Comparison of ENCODE assay signal across 20 mouse cellular contexts in the genomic region with DNA sequence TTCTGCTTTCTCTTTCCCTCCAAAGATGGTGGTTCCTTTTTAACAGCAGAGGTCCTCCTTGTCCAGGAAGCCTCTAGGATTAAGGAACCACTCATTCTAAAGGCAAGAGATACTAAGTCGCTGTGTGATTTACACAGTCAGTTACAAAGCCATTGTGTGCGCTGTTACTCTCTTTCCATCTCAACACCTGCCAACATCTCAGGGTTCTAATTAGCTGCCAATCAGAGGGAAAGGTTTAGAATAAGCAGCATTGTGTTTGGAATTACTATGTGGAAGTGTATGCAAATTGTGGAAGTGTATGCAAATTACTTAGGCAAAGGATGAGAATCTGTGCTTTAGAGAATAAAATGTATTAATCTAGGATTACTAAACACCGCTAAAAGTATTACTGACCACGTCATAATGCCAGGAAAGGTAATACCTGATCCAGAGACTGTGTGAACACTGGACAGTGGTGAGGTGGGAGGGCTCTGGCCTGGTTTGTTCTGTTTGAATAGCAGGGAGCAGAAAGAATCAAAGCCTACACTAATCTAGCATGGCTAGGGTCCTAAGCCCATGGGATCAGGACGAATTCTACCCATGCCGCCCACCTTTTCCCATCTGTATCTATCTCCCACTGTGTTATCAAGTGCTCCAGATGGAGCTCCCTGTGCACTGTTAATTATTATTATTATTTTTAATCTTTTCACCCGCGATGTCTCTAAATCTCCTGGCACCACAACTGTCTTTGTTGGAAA. TPM values are rescaled to one million over a fixed set of nuclear protein-coding genes. Genes with fewer than 3 reads are reported as not detected.
A peak's percentile ranks its signal among the peaks of the same experiment; 100 is the strongest.
DNase-seq lines count a peak whose midpoint lies in the region; ATAC-seq and TF ChIP-seq lines count a peak whose summit lies in the region.
"Had no signal": no experiment of that assay in that cellular context is flagged by ENCODE, and none has a peak within 500 bp of the region (broad histone marks: within the 10 kb centered on the region; RNA-seq: fewer than 3 reads in every experiment).

No protein-coding gene starts in this region.

- H3K27me3 ChIP-seq in midbrain, embryonic 11.5 days (ENCODE audit: control insufficient read depth, insufficient read depth, low read length), result no peaks in the 10 kb centered on the region
- H3K27me3 ChIP-seq in midbrain, embryonic 10.5 days (ENCODE audit: low read depth, poor library complexity, severe bottlenecking), result no peaks in the 10 kb centered on the region
- no peaks in the 10 kb centered on the region for H3K27me3 ChIP-seq in forebrain, embryonic 15.5 days
- H3K27me3 ChIP-seq: embryonic facial prominence, embryonic 15.5 days; hindbrain, embryonic 13.5 days; intestine, embryonic 15.5 days; limb, embryonic 13.5 days; liver, embryonic 13.5 days; lung, embryonic 15.5 days had no signal

- H3K4me2 ChIP-seq in midbrain, embryonic 11.5 days, result no peak overlapping the region
- no peak overlapping the region for H3K4me2 ChIP-seq in forebrain, embryonic 15.5 days (replicated peaks)
- H3K4me2 ChIP-seq: embryonic facial prominence, embryonic 15.5 days; heart, embryonic 11.5 days; hindbrain, embryonic 13.5 days; intestine, embryonic 15.5 days; limb, embryonic 13.5 days; liver, embryonic 13.5 days; lung, embryonic 15.5 days had no signal

- WGBS in midbrain, embryonic 11.5 days, result 68% methylated on average over 8 of the region's 8 CpGs
- 76% methylated on average over 8 of the region's 8 CpGs for WGBS in midbrain, embryonic 10.5 days
- 37% methylated on average over 8 of the region's 8 CpGs for WGBS in forebrain, embryonic 15.5 days
- WGBS in olfactory bulb, adult 2 months, result 29% methylated on average over 8 of the region's 8 CpGs
- WGBS in lung, adult 2 months, result 81% methylated on average over 8 of the region's 8 CpGs

- peak; percentile 63; the same call in 1 of the 2 replicates for ATAC-seq in midbrain, embryonic 11.5 days (ENCODE audit: low FRiP score)
- peak; percentile 85 for ATAC-seq in forebrain, embryonic 15.5 days (replicated peaks)
- ATAC-seq: intestine, embryonic 15.5 days had no signal

- no peak overlapping the region for H3K4me3 ChIP-seq in midbrain, embryonic 11.5 days (ENCODE audit: low read depth, low read length)
- H3K4me3 ChIP-seq in midbrain, embryonic 10.5 days, result no peak overlapping the region
- H3K4me3 ChIP-seq in forebrain, embryonic 15.5 days, result no peak overlapping the region
- H3K4me3 ChIP-seq in olfactory bulb, adult 2 months (ENCODE audit: insufficient read depth, low read depth, low read length), result no peak overlapping the region
- H3K4me3 ChIP-seq in lung, adult 2 months (replicated peaks; ENCODE audit: extremely low read depth, low read depth, low read length), result no peak overlapping the region
- H3K4me3 ChIP-seq: embryonic facial prominence, embryonic 15.5 days; hindbrain, embryonic 13.5 days; intestine, embryonic 15.5 days; limb, embryonic 13.5 days; liver, embryonic 13.5 days; lung, embryonic 15.5 days had no signal

- TF ChIP-seq POLR2A in olfactory bulb, adult 2 months (IDR thresholded peaks at IDR 0.05; ENCODE audit: insufficient read depth, low read depth, low read length), result no peak
- TF ChIP-seq POLR2A in lung, adult 2 months (IDR thresholded peaks at IDR 0.05; ENCODE audit: borderline replicate concordance, extremely low read depth, low read depth, low read length), result no peak

- no peak overlapping the region for H3K9ac ChIP-seq in midbrain, embryonic 11.5 days (ENCODE audit: low read length)
- no peak overlapping the region for H3K9ac ChIP-seq in forebrain, embryonic 15.5 days (replicated peaks)
- H3K9ac ChIP-seq: embryonic facial prominence, embryonic 15.5 days; hindbrain, embryonic 13.5 days; intestine, embryonic 15.5 days; limb, embryonic 13.5 days; liver, embryonic 13.5 days; lung, embryonic 15.5 days had no signal

- H3K4me1 ChIP-seq in midbrain, embryonic 11.5 days (ENCODE audit: control insufficient read depth, insufficient read depth, low read length), result no peaks in the 10 kb centered on the region
- H3K4me1 ChIP-seq in midbrain, embryonic 10.5 days, result peaks cover under 1% of the 10 kb centered on the region; the same call in 1 of the 2 replicates
- peaks cover 11% of the 10 kb centered on the region; the same call in 1 of the 2 replicates for H3K4me1 ChIP-seq in forebrain, embryonic 15.5 days
- no peaks in the 10 kb centered on the region for H3K4me1 ChIP-seq in olfactory bulb, adult 2 months (ENCODE audit: control insufficient read depth, insufficient read depth, low read length)
- no peaks in the 10 kb centered on the region for H3K4me1 ChIP-seq in lung, adult 2 months (ENCODE audit: control insufficient read depth, insufficient read depth, low read length)
- H3K4me1 ChIP-seq: embryonic facial prominence, embryonic 15.5 days; hindbrain, embryonic 13.5 days; intestine, embryonic 15.5 days; limb, embryonic 13.5 days; liver, embryonic 13.5 days; lung, embryonic 15.5 days had no signal

- no peak for DNase-seq in midbrain, embryonic 11.5 days (ENCODE audit: low spot score, missing footprints)
- DNase-seq in midbrain, embryonic 10.5 days (ENCODE audit: low spot score), result no peak
- DNase-seq in layer of hippocampus, postnatal 36 days, result peak; percentile 40 to 43
- no peak for DNase-seq in lung, adult 2 months
- no peak for DNase-seq in urinary bladder, postnatal 10 days (ENCODE audit: low spot score)
- DNase-seq: cerebellum, adult 9-10 months; heart, postnatal 10 days; liver, embryonic 13.5 days; thymus, postnatal 14 days had no signal

- no peak overlapping the region for H3K27ac ChIP-seq in midbrain, embryonic 11.5 days (ENCODE audit: low read depth, low read length)
- no peak overlapping the region for H3K27ac ChIP-seq in midbrain, embryonic 10.5 days (replicated peaks)
- H3K27ac ChIP-seq in forebrain, embryonic 15.5 days (replicated peaks), result peak overlapping the region; percentile 62
- H3K27ac ChIP-seq in olfactory bulb, adult 2 months (ENCODE audit: insufficient read depth, low read depth, low read length), result peak overlapping the region; percentile 94
- H3K27ac ChIP-seq: embryonic facial prominence, embryonic 15.5 days; hindbrain, embryonic 13.5 days; intestine, embryonic 15.5 days; limb, embryonic 13.5 days; liver, embryonic 13.5 days; lung, embryonic 15.5 days; macrophage; stomach, postnatal 0 days had no signal

- no peaks in the 10 kb centered on the region for H3K36me3 ChIP-seq in midbrain, embryonic 11.5 days (ENCODE audit: control insufficient read depth, insufficient read depth, low read length)
- no peaks in the 10 kb centered on the region for H3K36me3 ChIP-seq in midbrain, embryonic 10.5 days
- H3K36me3 ChIP-seq in forebrain, embryonic 15.5 days, result no peaks in the 10 kb centered on the region
- H3K36me3 ChIP-seq: embryonic facial prominence, embryonic 15.5 days; hindbrain, embryonic 13.5 days; intestine, embryonic 15.5 days; limb, embryonic 13.5 days; liver, embryonic 13.5 days; lung, embryonic 15.5 days had no signal

- no peaks in the 10 kb centered on the region for H3K9me3 ChIP-seq in midbrain, embryonic 11.5 days (ENCODE audit: control insufficient read depth, low read length)
- no peaks in the 10 kb centered on the region for H3K9me3 ChIP-seq in midbrain, embryonic 10.5 days (replicated peaks)
- no peaks in the 10 kb centered on the region for H3K9me3 ChIP-seq in forebrain, embryonic 15.5 days
- H3K9me3 ChIP-seq: embryonic facial prominence, embryonic 15.5 days; hindbrain, embryonic 13.5 days; intestine, embryonic 15.5 days; limb, embryonic 13.5 days; liver, embryonic 13.5 days; lung, embryonic 15.5 days had no signal

- TF ChIP-seq CTCF in olfactory bulb, adult 2 months (IDR thresholded peaks at IDR 0.05; ENCODE audit: insufficient read depth, low read depth, low read length), result no peak
- TF ChIP-seq CTCF in lung, adult 2 months (IDR thresholded peaks at IDR 0.05; ENCODE audit: insufficient read depth, low read length), result no peak

RNA-seq across cellular contexts. Expression of gene Slc4a4, which starts 56.6 kb away (rescaled TPM):
- polyA plus RNA-seq in midbrain, embryonic 11.5 days (2014; fragmentation: Nextera tagmentation; extraction: Ambion mirVana), result 1.6 and 2.2 TPM in 2 replicates
- polyA plus RNA-seq in midbrain, embryonic 10.5 days (2016; fragmentation: Nextera tagmentation; extraction: Ambion mirVana), result 1.5 TPM in 2 replicates
- polyA plus RNA-seq in forebrain, embryonic 15.5 days (2015; fragmentation: Nextera tagmentation; extraction: Ambion mirVana), result 3.7 and 4.1 TPM in 2 replicates
- 100 to 1,000 TPM; 138 to 164 TPM for total RNA-seq in layer of hippocampus, postnatal 36 days (2021)
- 154 and 905 TPM in 2 replicates for polyA plus RNA-seq in olfactory bulb, adult 2 months (2012; ENCODE audit: insufficient read depth, insufficient read length, low replicate concordance, missing spikeins)
- 2.7 and 4.8 TPM in 2 replicates for polyA plus RNA-seq in lung, adult 2 months (2012; rRNA removed)
- total RNA-seq: granulocyte monocyte progenitor cell, adult 5-6 weeks had no signal
- polyA plus RNA-seq: macrophage had no signal

Comparison
In these comparisons a context has a peak if more than half of its experiments do, and no peak if none do; other contexts are left out.
1. DNase-seq: peak in layer of hippocampus, postnatal 36 days (2 of 2); none in midbrain, embryonic 11.5 days (single experiment), midbrain, embryonic 10.5 days (single experiment), lung, adult 2 months (single experiment) and urinary bladder, postnatal 10 days (single experiment).
2. H3K27ac ChIP-seq: peak in forebrain, embryonic 15.5 days (single experiment) and olfactory bulb, adult 2 months (single experiment); none in midbrain, embryonic 11.5 days (single experiment) and midbrain, embryonic 10.5 days (single experiment).
3. RNA of gene Slc4a4, which starts 56.6 kb away (polyA plus RNA-seq): 154 to 905 TPM in olfactory bulb, adult 2 months; 2.7 to 4.8 TPM in lung, adult 2 months, 3.7 to 4.1 TPM in forebrain, embryonic 15.5 days, 1.6 to 2.2 TPM in midbrain, embryonic 11.5 days and 1.5 TPM in midbrain, embryonic 10.5 days; every median in the first group is over 10 times any median in the second.